Mouse (Mus musculus): ENCODE data around the gene Dhx35. TPM values are rescaled to one million over a fixed set of nuclear protein-coding genes. Genes with fewer than 3 reads are reported as not detected.
A peak's percentile ranks its signal among the peaks of the same experiment; 100 is the strongest.

Gene Dhx35
- total and polyA plus RNA-seq, 2 experiments from 2014 or later, result 9.7 to 24.7 TPM

DNA sequence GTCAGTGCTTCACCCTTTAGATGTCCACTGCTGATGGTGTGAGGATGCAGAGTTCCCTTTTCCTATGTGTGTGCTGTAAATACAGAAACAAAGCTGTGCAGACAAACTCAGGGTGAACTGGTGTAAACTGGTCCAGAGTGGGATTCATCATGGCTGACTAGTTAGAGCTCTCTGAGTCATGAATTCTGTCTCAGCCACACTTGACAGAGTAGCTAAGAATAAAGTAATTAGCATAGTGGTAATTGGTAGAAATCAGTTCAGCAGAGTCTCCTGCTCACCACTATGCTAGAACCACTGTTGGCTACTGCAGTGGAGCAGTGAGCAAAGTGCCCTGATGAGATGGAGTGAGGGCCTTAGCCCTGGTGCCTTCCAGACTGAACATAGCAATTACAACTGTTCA is 21.1 kb downstream of the Dhx35 start:
- Histone ChIP-seq H3K27me3 (ENCODE audit: insufficient read depth, low read length) (no peaks in the 10 kb centered on the region), H3K9me3 (ENCODE audit: low read length) (no peaks in the 10 kb centered on the region), H3K9ac (replicated peaks; ENCODE audit: low read length, poor library complexity, severe bottlenecking) (no peak overlapping the region), H3K4me3 (ENCODE audit: low read depth, low read length) (no peak overlapping the region), H3K36me3 (ENCODE audit: insufficient read depth, low read length) (peaks cover 16% of the 10 kb centered on the region), H3K4me1 (ENCODE audit: insufficient read depth, low read length) (no peaks in the 10 kb centered on the region), H3K27ac (ENCODE audit: low read depth, low read length) (no peak overlapping the region), H3K4me2 (ENCODE audit: low read depth, low read length, poor library complexity, severe bottlenecking) (no peak overlapping the region)
- TF ChIP-seq CTCF (IDR thresholded peaks at IDR 0.05), result no peak
- DNase-seq (ENCODE audit: low spot score) (no peak), ATAC-seq (ENCODE audit: low FRiP score) (no peak)

DNA sequence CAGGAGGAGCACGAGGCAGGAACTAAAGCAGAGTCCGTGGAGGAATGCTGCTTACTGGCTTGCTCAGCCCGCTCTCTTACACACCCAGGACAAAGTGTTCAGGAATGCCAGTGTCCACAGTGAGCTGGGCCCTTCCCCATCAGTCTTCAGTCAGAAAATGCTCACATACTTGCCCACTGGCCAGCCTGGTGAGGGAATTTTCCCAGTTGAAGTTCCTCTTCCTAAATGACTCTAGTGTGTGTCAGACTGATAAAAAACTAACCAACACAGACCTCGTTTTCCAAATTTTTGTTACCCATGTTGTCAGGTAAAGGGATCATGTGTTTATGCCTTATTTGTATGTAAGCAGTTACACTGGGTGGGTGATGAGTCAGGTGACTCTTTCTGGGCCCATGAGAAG is 21.6 kb downstream of the Dhx35 start:
- H3K27ac ChIP-seq (ENCODE audit: low read depth, low read length), result no peak overlapping the region
- H3K36me3 ChIP-seq (ENCODE audit: insufficient read depth, low read length), result peaks cover 18% of the 10 kb centered on the region
- no peaks in the 10 kb centered on the region for H3K4me1 ChIP-seq (ENCODE audit: insufficient read depth, low read length)
- H3K9me3 ChIP-seq (ENCODE audit: low read length), result no peaks in the 10 kb centered on the region
- ATAC-seq (ENCODE audit: low FRiP score) (no peak), DNase-seq (ENCODE audit: low spot score) (no peak)
- no peak overlapping the region for H3K9ac ChIP-seq (replicated peaks; ENCODE audit: low read length, poor library complexity, severe bottlenecking)
- no peak overlapping the region for H3K4me2 ChIP-seq (ENCODE audit: low read depth, low read length, poor library complexity, severe bottlenecking)
- 96% methylated on average over 4 of the region's 4 CpGs for WGBS
- H3K4me3 ChIP-seq (ENCODE audit: low read depth, low read length), result no peak overlapping the region
- H3K27me3 ChIP-seq (ENCODE audit: insufficient read depth, low read length), result no peaks in the 10 kb centered on the region
- TF ChIP-seq CTCF (IDR thresholded peaks at IDR 0.05), result no peak

DNA sequence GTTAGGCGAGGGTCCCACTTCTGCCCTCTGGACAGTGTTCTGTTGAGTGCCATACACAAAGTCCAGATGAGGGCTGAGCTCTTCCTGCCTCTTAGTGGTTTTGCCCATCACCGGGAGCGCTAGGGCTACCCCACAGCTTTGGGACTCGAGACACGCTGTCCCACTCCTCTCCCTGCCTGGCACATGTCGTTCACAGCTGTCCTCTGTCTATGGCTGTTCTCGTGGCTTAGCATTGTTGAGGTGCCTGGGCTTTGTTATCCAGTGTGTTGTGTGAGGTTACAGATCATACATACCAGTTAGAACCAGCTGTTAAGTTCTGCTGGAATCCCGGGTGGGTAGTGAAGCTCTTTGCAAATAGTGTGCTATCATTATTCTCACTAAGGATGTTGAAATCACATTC is 23.1 kb downstream of the Dhx35 start:
- Histone ChIP-seq H3K36me3 (ENCODE audit: insufficient read depth, low read length) (peaks cover 25% of the 10 kb centered on the region), H3K27ac (ENCODE audit: low read depth, low read length) (no peak overlapping the region), H3K9me3 (ENCODE audit: low read length) (no peaks in the 10 kb centered on the region), H3K4me1 (ENCODE audit: insufficient read depth, low read length) (no peaks in the 10 kb centered on the region), H3K27me3 (ENCODE audit: insufficient read depth, low read length) (no peaks in the 10 kb centered on the region), H3K9ac (replicated peaks; ENCODE audit: low read length, poor library complexity, severe bottlenecking) (no peak overlapping the region), H3K4me3 (ENCODE audit: low read depth, low read length) (no peak overlapping the region), H3K4me2 (ENCODE audit: low read depth, low read length, poor library complexity, severe bottlenecking) (no peak overlapping the region)
- no peak for ATAC-seq (ENCODE audit: low FRiP score)
- WGBS, result 95% methylated on average over 8 of the region's 8 CpGs
- no peak for DNase-seq (ENCODE audit: low spot score)
- no peak for TF ChIP-seq CTCF (IDR thresholded peaks at IDR 0.05)

DNA sequence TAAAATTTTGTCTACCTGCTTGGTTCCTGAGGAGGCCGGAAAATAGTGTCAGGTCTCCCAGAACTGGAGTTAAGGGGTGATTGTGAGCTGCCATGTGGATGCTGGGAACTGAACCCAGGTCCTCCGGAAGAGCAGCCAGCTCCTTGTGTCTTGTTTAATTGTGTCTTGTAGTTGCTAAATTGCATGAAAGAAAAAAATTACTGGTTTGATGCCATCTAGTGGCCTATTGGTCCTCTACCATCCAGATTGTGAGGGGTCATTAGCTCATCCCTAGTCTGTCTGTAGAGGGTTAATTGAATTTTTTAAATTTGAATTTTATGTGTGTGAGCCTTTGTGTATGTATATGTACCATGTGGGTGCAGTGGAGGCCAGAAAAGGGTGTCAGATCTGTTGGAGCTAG is 33.5 kb downstream of the Dhx35 start:
- H3K4me3 ChIP-seq (ENCODE audit: low read depth, low read length), result no peak overlapping the region
- 93% methylated on average over 2 of the region's 2 CpGs for WGBS
- ATAC-seq (ENCODE audit: low FRiP score) (no peak), DNase-seq (ENCODE audit: low spot score) (no peak)
- no peak overlapping the region for H3K9ac ChIP-seq (replicated peaks; ENCODE audit: low read length, poor library complexity, severe bottlenecking)
- H3K4me2 ChIP-seq (ENCODE audit: low read depth, low read length, poor library complexity, severe bottlenecking), result no peak overlapping the region
- H3K36me3 ChIP-seq (ENCODE audit: insufficient read depth, low read length), result peaks cover 21% of the 10 kb centered on the region
- H3K9me3 ChIP-seq (ENCODE audit: low read length), result no peaks in the 10 kb centered on the region
- no peak for TF ChIP-seq CTCF (IDR thresholded peaks at IDR 0.05)
- 0 out of 2 replicates have a peak, but pooled peaks cover under 1% of the 10 kb centered on the region for H3K4me1 ChIP-seq (ENCODE audit: insufficient read depth, low read length)
- no peaks in the 10 kb centered on the region for H3K27me3 ChIP-seq (ENCODE audit: insufficient read depth, low read length)
- no peak overlapping the region for H3K27ac ChIP-seq (ENCODE audit: low read depth, low read length)

DNA sequence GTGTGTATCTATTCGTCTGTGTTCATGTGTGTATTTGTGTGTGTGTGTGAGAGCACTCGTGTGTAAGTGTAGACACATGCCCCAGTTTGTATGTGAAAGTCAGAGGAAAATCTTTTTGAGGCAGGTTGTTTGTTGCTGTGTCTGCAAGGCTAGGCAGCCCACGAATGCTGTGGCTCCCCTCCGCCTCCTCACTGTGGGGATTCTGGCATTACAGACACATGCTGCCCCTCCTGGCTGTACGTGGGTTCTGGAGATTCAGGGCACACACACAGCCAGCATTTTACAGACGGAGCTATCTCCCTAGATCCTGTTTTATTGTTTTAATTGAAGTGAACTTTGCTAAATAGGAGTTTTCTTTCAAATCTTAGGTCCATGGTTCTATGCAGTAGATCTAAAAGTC is 35.1 kb downstream of the Dhx35 start:
- H3K9me3 ChIP-seq (ENCODE audit: low read length), result no peaks in the 10 kb centered on the region
- no peak overlapping the region for H3K4me2 ChIP-seq (ENCODE audit: low read depth, low read length, poor library complexity, severe bottlenecking)
- H3K36me3 ChIP-seq (ENCODE audit: insufficient read depth, low read length), result peaks cover 17% of the 10 kb centered on the region
- H3K9ac ChIP-seq (replicated peaks; ENCODE audit: low read length, poor library complexity, severe bottlenecking), result no peak overlapping the region
- no peak overlapping the region for H3K4me3 ChIP-seq (ENCODE audit: low read depth, low read length)
- DNase-seq (ENCODE audit: low spot score) (no peak), ATAC-seq (ENCODE audit: low FRiP score) (no peak)
- H3K4me1 ChIP-seq (ENCODE audit: insufficient read depth, low read length), result peaks cover 6% of the 10 kb centered on the region; the same call in 1 of the 2 replicates
- no peaks in the 10 kb centered on the region for H3K27me3 ChIP-seq (ENCODE audit: insufficient read depth, low read length)
- TF ChIP-seq CTCF (IDR thresholded peaks at IDR 0.05), result no peak
- no peak overlapping the region for H3K27ac ChIP-seq (ENCODE audit: low read depth, low read length)
- 65% methylated on average over 6 of the region's 6 CpGs for WGBS

DNA sequence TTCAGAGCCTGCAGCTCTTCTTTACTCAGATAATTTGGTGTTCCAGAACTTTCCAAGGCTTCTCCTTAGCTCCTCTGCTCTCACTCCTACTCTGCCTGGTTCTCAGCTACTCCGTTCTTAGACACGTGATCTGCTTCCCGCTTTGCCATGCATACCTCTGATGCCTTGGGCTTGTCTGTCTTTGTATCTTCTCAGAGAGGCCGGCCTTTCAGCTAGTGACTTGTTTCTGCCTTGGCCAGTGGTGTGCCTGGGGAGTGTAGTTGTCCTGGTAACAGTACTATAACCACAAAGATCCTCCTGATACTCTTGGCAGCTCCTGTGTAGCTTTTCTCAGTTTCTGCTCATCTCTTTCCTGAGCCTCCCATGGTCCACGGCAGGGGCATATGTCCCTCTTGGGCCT is 38.6 kb downstream of the Dhx35 start:
- Histone ChIP-seq H3K4me1 (ENCODE audit: insufficient read depth, low read length) (peaks cover 6% of the 10 kb centered on the region; the same call in 1 of the 2 replicates), H3K27ac (ENCODE audit: low read depth, low read length) (peak overlapping the region; percentile 59; the same call in 1 of the 2 replicates), H3K36me3 (ENCODE audit: insufficient read depth, low read length) (peaks cover 26% of the 10 kb centered on the region), H3K4me3 (ENCODE audit: low read depth, low read length) (no peak overlapping the region), H3K4me2 (ENCODE audit: low read depth, low read length, poor library complexity, severe bottlenecking) (no peak overlapping the region), H3K27me3 (ENCODE audit: insufficient read depth, low read length) (no peaks in the 10 kb centered on the region), H3K9me3 (ENCODE audit: low read length) (no peaks in the 10 kb centered on the region), H3K9ac (replicated peaks; ENCODE audit: low read length, poor library complexity, severe bottlenecking) (no peak overlapping the region)
- TF ChIP-seq CTCF (IDR thresholded peaks at IDR 0.05), result no peak
- DNase-seq (ENCODE audit: low spot score) (peak; percentile 69), ATAC-seq (ENCODE audit: low FRiP score) (peak; percentile 70)
- WGBS, result 62% methylated on average over 5 of the region's 5 CpGs

All from midbrain, postnatal 0 days (tissue).